Mouse (Mus musculus) limb, embryonic 10.5 days (tissue): ENCODE measurements around the gene Htr1d. TPM values are rescaled to one million over a fixed set of nuclear protein-coding genes. Genes with fewer than 3 reads are reported as not detected.

Experiments used
- DNase-seq: peaks from one replicate; pipeline ENCODE4 v3.0.0-alpha.2; 2017; ENCODE audit warnings: low spot score
- H3K27ac ChIP-seq: fragments of 300-500 bp; sonication (generic); 2 replicates; pipeline ENCODE4 v1.5.1; 2016; ENCODE audit warnings: mild to moderate bottlenecking
- H3K27me3 ChIP-seq: fragments of 300-500 bp; sonication (generic); 2 replicates; pipeline ENCODE4 v1.6.1; 2016; ENCODE audit warnings: low read depth, mild to moderate bottlenecking; ENCODE audit not compliant: poor library complexity, severe bottlenecking
- H3K36me3 ChIP-seq: fragments of 300-500 bp; sonication (generic); 2 replicates; pipeline ENCODE4 v1.6.1; 2016; ENCODE audit warnings: mild to moderate bottlenecking, moderate library complexity
- H3K4me1 ChIP-seq: fragments of 300-500 bp; sonication (generic); 2 replicates; pipeline ENCODE4 v1.6.1; 2016
- H3K4me3 ChIP-seq: fragments of 300-500 bp; sonication (generic); 2 replicates; pipeline ENCODE4 v1.5.1; 2016; ENCODE audit warnings: mild to moderate bottlenecking, moderate library complexity
- H3K9me3 ChIP-seq: fragments of 300-500 bp; sonication (generic); replicated peaks from 2 replicates; pipeline ENCODE4 v1.6.1; 2016; ENCODE audit warnings: mild to moderate bottlenecking
- WGBS: fragments of 180-500 bp; shearing (Covaris S2); methylation state at CpG from one replicate; pipeline ENCODE4 v1.1.7; 2016; 5-methylcytosine and 5-hydroxymethylcytosine counted together
- polyA plus RNA-seq: library from polyadenylated mRNA; unstranded; fragments of >200 nt; fragmentation: Nextera tagmentation; extraction: Ambion mirVana; gene quantifications from 2 replicates; pipeline ENCODE4 v1.2.1, GENCODE M21; 2016

The Htr1d gene
- polyA plus RNA-seq, 1 experiment from 2014 or later = 0.30 TPM

GRCm38 (mm10) chr4:136476692-136477091 lies 53.4 kb downstream of the Htr1d start:
- DNase-seq = no peak
- Histone ChIP-seq H3K4me1 (peaks cover 6% of the 10 kb centered on the region), H3K9me3 (no peaks in the 10 kb centered on the region), H3K4me3 (no peak overlapping the region), H3K27ac (no peak overlapping the region), H3K27me3 (no peaks in the 10 kb centered on the region), H3K36me3 (0 out of 2 replicates have a peak, but pooled peaks cover 4% of the 10 kb centered on the region)
- 93% methylated on average over 1 of the region's 1 CpGs for WGBS

GRCm38 (mm10) chr4:136486549-136486948 lies 63.2 kb downstream of the Htr1d start:
- Histone ChIP-seq H3K4me1 (no peaks in the 10 kb centered on the region), H3K27me3 (no peaks in the 10 kb centered on the region), H3K36me3 (peaks cover 11% of the 10 kb centered on the region), H3K4me3 (no peak overlapping the region), H3K9me3 (no peaks in the 10 kb centered on the region), H3K27ac (no peak overlapping the region)
- 93% methylated on average over 2 of the region's 2 CpGs for WGBS
- no peak for DNase-seq

Other genes starting within 250 kb of the Htr1d start
- gene Asap3, start 217.2 kb upstream of the Htr1d start, polyA plus RNA-seq = 2.3 and 3.7 TPM in 2 replicates
- 1.5 and 1.8 TPM in 2 replicates for gene Tcea3, start 175.8 kb upstream of the Htr1d start, polyA plus RNA-seq
- gene Zfp46, start 138.8 kb upstream of the Htr1d start, polyA plus RNA-seq = 20.2 and 24.6 TPM in 2 replicates
- 219 and 255 TPM in 2 replicates for gene Hnrnpr, start 112.6 kb upstream of the Htr1d start, polyA plus RNA-seq
- 0.11 and 0.16 TPM in 2 replicates for gene 6030445D17Rik, start 38.7 kb downstream of the Htr1d start, polyA plus RNA-seq
- gene Luzp1, start 46.2 kb downstream of the Htr1d start, polyA plus RNA-seq = 151 and 152 TPM in 2 replicates
- gene Kdm1a, start 179.2 kb downstream of the Htr1d start, polyA plus RNA-seq = 58.7 and 62.0 TPM in 2 replicates
- not detected in 2 replicates for gene Tex46, start 186.9 kb downstream of the Htr1d start, polyA plus RNA-seq
- not detected in 2 replicates for gene Lactbl1, start 199.1 kb downstream of the Htr1d start, polyA plus RNA-seq